18 mouse cellular contexts compared by ENCODE assay signal in genomic region chr2:180996905-180997304, GRCm38 (mm10). TPM values are rescaled to one million over a fixed set of nuclear protein-coding genes. Genes with fewer than 3 reads are reported as not detected.
A peak's percentile ranks its signal among the peaks of the same experiment; 100 is the strongest.
DNase-seq lines count a peak whose midpoint lies in the region; ATAC-seq and TF ChIP-seq lines count a peak whose summit lies in the region.
"Had no signal": no experiment of that assay in that cellular context is flagged by ENCODE, and none has a peak within 500 bp of the region (broad histone marks: within the 10 kb centered on the region; RNA-seq: fewer than 3 reads in every experiment).

No protein-coding gene starts in this region.

- no peak overlapping the region for H3K27ac ChIP-seq in forebrain, embryonic 12.5 days
- no peak overlapping the region for H3K27ac ChIP-seq in forebrain, embryonic 16.5 days (ENCODE audit: low read length)
- H3K27ac ChIP-seq in kidney, embryonic 16.5 days (ENCODE audit: low read length), result no peak overlapping the region
- H3K27ac ChIP-seq in neural tube, embryonic 12.5 days, result no peak overlapping the region
- no peak overlapping the region for H3K27ac ChIP-seq in hindbrain, postnatal 0 days
- no peak overlapping the region for H3K27ac ChIP-seq in liver, embryonic 12.5 days
- H3K27ac ChIP-seq: gastrocnemius, adult 2 months; heart, embryonic 13.5 days; liver, embryonic 13.5 days; lung, embryonic 15.5 days; macrophage; midbrain, embryonic 12.5 days; stomach, postnatal 0 days had no signal

- ATAC-seq in forebrain, embryonic 12.5 days (ENCODE audit: low FRiP score), result 0 out of 2 replicates have a peak, but pooled peaks have one; percentile 6
- no peak; the same call in 1 of the 2 replicates for ATAC-seq in forebrain, embryonic 16.5 days
- 0 out of 2 replicates have a peak, but pooled peaks have one; percentile 8 for ATAC-seq in kidney, embryonic 16.5 days (ENCODE audit: low FRiP score, low TSS enrichment)
- peak; percentile 49; the same call in 1 of the 2 replicates for ATAC-seq in neural tube, embryonic 12.5 days (ENCODE audit: low FRiP score, low read depth)
- 0 out of 2 replicates have a peak, but pooled peaks have one; percentile 2 for ATAC-seq in hindbrain, postnatal 0 days
- ATAC-seq in liver, embryonic 12.5 days, result no peak
- ATAC-seq: activated CD4-positive, CD25-positive, alpha-beta regulatory T cell, adult 4 months had no signal

- no peaks in the 10 kb centered on the region for H3K9me3 ChIP-seq in forebrain, embryonic 12.5 days
- no peaks in the 10 kb centered on the region for H3K9me3 ChIP-seq in forebrain, embryonic 16.5 days (ENCODE audit: control insufficient read depth, low read length)
- no peaks in the 10 kb centered on the region for H3K9me3 ChIP-seq in kidney, embryonic 16.5 days (ENCODE audit: low read length)
- H3K9me3 ChIP-seq in neural tube, embryonic 12.5 days, result no peaks in the 10 kb centered on the region
- H3K9me3 ChIP-seq in hindbrain, postnatal 0 days (ENCODE audit: low read length), result no peaks in the 10 kb centered on the region
- no peaks in the 10 kb centered on the region for H3K9me3 ChIP-seq in liver, embryonic 12.5 days (replicated peaks)
- H3K9me3 ChIP-seq: G1E; heart, embryonic 13.5 days; liver, embryonic 13.5 days; lung, embryonic 15.5 days; midbrain, embryonic 12.5 days had no signal

- H3K4me2 ChIP-seq in forebrain, embryonic 12.5 days, result no peak overlapping the region
- no peak overlapping the region for H3K4me2 ChIP-seq in forebrain, embryonic 16.5 days (ENCODE audit: low read length)
- H3K4me2 ChIP-seq in kidney, embryonic 16.5 days (replicated peaks; ENCODE audit: low read depth, low read length), result no peak overlapping the region
- H3K4me2 ChIP-seq in neural tube, embryonic 12.5 days (replicated peaks), result no peak overlapping the region
- H3K4me2 ChIP-seq in hindbrain, postnatal 0 days (ENCODE audit: low read depth, low read length), result no peak overlapping the region
- no peak overlapping the region for H3K4me2 ChIP-seq in liver, embryonic 12.5 days
- H3K4me2 ChIP-seq: heart, embryonic 13.5 days; liver, embryonic 13.5 days; lung, embryonic 15.5 days; midbrain, embryonic 12.5 days had no signal

- H3K27me3 ChIP-seq in forebrain, embryonic 12.5 days, result no peaks in the 10 kb centered on the region
- no peaks in the 10 kb centered on the region for H3K27me3 ChIP-seq in forebrain, embryonic 16.5 days (replicated peaks; ENCODE audit: control insufficient read depth, insufficient read depth, low read length)
- H3K27me3 ChIP-seq in kidney, embryonic 16.5 days (ENCODE audit: insufficient read depth, low read length), result no peaks in the 10 kb centered on the region
- no peaks in the 10 kb centered on the region for H3K27me3 ChIP-seq in neural tube, embryonic 12.5 days (replicated peaks)
- no peaks in the 10 kb centered on the region for H3K27me3 ChIP-seq in hindbrain, postnatal 0 days (ENCODE audit: insufficient read depth, low read length)
- 0 out of 2 replicates have a peak, but pooled peaks cover 5% of the 10 kb centered on the region for H3K27me3 ChIP-seq in liver, embryonic 12.5 days (replicated peaks)
- H3K27me3 ChIP-seq: liver, embryonic 13.5 days; lung, embryonic 15.5 days; midbrain, embryonic 12.5 days had no signal

- no peak for DNase-seq in kidney, adult 9 months
- no peak for DNase-seq in neural tube, embryonic 10.5 days (ENCODE audit: extremely low spot score, low spot score)
- no peak for DNase-seq in hindbrain, postnatal 0 days (ENCODE audit: low spot score)
- DNase-seq: heart, adult 11 months; liver, embryonic 13.5 days had no signal

- no peak for TF ChIP-seq CTCF in hindbrain, postnatal 0 days (IDR thresholded peaks at IDR 0.05; ENCODE audit: low read depth)

- H3K4me1 ChIP-seq in forebrain, embryonic 12.5 days, result peaks cover 3% of the 10 kb centered on the region; the same call in 1 of the 2 replicates
- H3K4me1 ChIP-seq in forebrain, embryonic 16.5 days (replicated peaks; ENCODE audit: control insufficient read depth, insufficient read depth, low read length), result no peaks in the 10 kb centered on the region
- no peaks in the 10 kb centered on the region for H3K4me1 ChIP-seq in kidney, embryonic 16.5 days (ENCODE audit: insufficient read depth, low read length)
- H3K4me1 ChIP-seq in neural tube, embryonic 12.5 days, result peaks cover 5% of the 10 kb centered on the region; the same call in 1 of the 2 replicates
- H3K4me1 ChIP-seq in hindbrain, postnatal 0 days (ENCODE audit: insufficient read depth, low read length), result no peaks in the 10 kb centered on the region
- no peaks in the 10 kb centered on the region for H3K4me1 ChIP-seq in liver, embryonic 12.5 days
- H3K4me1 ChIP-seq: heart, embryonic 13.5 days; liver, embryonic 13.5 days; lung, embryonic 15.5 days; midbrain, embryonic 12.5 days had no signal

- H3K4me3 ChIP-seq in forebrain, embryonic 12.5 days (replicated peaks), result no peak overlapping the region
- no peak overlapping the region for H3K4me3 ChIP-seq in forebrain, embryonic 16.5 days (replicated peaks; ENCODE audit: low read length)
- H3K4me3 ChIP-seq in kidney, embryonic 16.5 days (ENCODE audit: low read length), result no peak overlapping the region
- H3K4me3 ChIP-seq in neural tube, embryonic 12.5 days, result no peak overlapping the region
- no peak overlapping the region for H3K4me3 ChIP-seq in hindbrain, postnatal 0 days (ENCODE audit: low read length)
- H3K4me3 ChIP-seq in liver, embryonic 12.5 days, result no peak overlapping the region
- H3K4me3 ChIP-seq: gastrocnemius, adult 2 months; heart, embryonic 13.5 days; liver, embryonic 13.5 days; lung, embryonic 15.5 days; midbrain, embryonic 12.5 days had no signal

- H3K36me3 ChIP-seq in forebrain, embryonic 12.5 days (replicated peaks), result no peaks in the 10 kb centered on the region
- no peaks in the 10 kb centered on the region for H3K36me3 ChIP-seq in forebrain, embryonic 16.5 days (ENCODE audit: control insufficient read depth, insufficient read depth)
- H3K36me3 ChIP-seq in kidney, embryonic 16.5 days (ENCODE audit: insufficient read depth, low read length), result no peaks in the 10 kb centered on the region
- no peaks in the 10 kb centered on the region for H3K36me3 ChIP-seq in neural tube, embryonic 12.5 days
- H3K36me3 ChIP-seq in hindbrain, postnatal 0 days (ENCODE audit: insufficient read depth, low read length), result no peaks in the 10 kb centered on the region
- H3K36me3 ChIP-seq in liver, embryonic 12.5 days, result no peaks in the 10 kb centered on the region
- H3K36me3 ChIP-seq: G1E; heart, embryonic 13.5 days; liver, embryonic 13.5 days; lung, embryonic 15.5 days; midbrain, embryonic 12.5 days had no signal

- no peak overlapping the region for H3K9ac ChIP-seq in forebrain, embryonic 12.5 days
- no peak overlapping the region for H3K9ac ChIP-seq in forebrain, embryonic 16.5 days (replicated peaks; ENCODE audit: low read depth, low read length)
- no peak overlapping the region for H3K9ac ChIP-seq in kidney, embryonic 16.5 days (replicated peaks; ENCODE audit: low read length)
- H3K9ac ChIP-seq in neural tube, embryonic 12.5 days, result no peak overlapping the region
- H3K9ac ChIP-seq in hindbrain, postnatal 0 days (replicated peaks; ENCODE audit: low read length), result no peak overlapping the region
- no peak overlapping the region for H3K9ac ChIP-seq in liver, embryonic 12.5 days
- H3K9ac ChIP-seq: heart, embryonic 13.5 days; liver, embryonic 13.5 days; lung, embryonic 15.5 days; midbrain, embryonic 12.5 days had no signal

- WGBS in forebrain, embryonic 12.5 days, result 77% methylated on average over 3 of the region's 3 CpGs
- whole genome bisulfite sequencing in forebrain, embryonic 16.5 days, result 68% methylated on average over 3 of the region's 3 CpGs
- WGBS in kidney, embryonic 16.5 days, result 55% methylated on average over 3 of the region's 3 CpGs
- WGBS in neural tube, embryonic 12.5 days, result 74% methylated on average over 3 of the region's 3 CpGs
- 68% methylated on average over 3 of the region's 3 CpGs for WGBS in hindbrain, postnatal 0 days
- 52% methylated on average over 3 of the region's 3 CpGs for WGBS in liver, embryonic 12.5 days (ENCODE audit: insufficient replicate concordance)

RNA-seq across cellular contexts. Expression of gene Col20a1, which starts 10.6 kb away (rescaled TPM):
- 0.45 and 0.51 TPM in 2 replicates for polyA plus RNA-seq in forebrain, embryonic 12.5 days (2016; fragmentation: Nextera tagmentation; extraction: Ambion mirVana)
- polyA plus RNA-seq in forebrain, embryonic 16.5 days (2015; fragmentation: Nextera tagmentation; extraction: Ambion mirVana), result 0.13 and 0.15 TPM in 2 replicates
- 0.22 and 0.47 TPM in 2 replicates for polyA plus RNA-seq in kidney, embryonic 16.5 days (2015; fragmentation: Nextera tagmentation; extraction: Ambion mirVana)
- polyA plus RNA-seq in neural tube, embryonic 12.5 days (2016; fragmentation: Nextera tagmentation; extraction: Ambion mirVana), result 1.8 TPM in 2 replicates
- total RNA-seq in hindbrain, postnatal 0 days (2014; rRNA removed), result 0.47 and 0.68 TPM in 2 replicates
- polyA plus RNA-seq in hindbrain, postnatal 0 days (2015; fragmentation: Nextera tagmentation; extraction: Ambion mirVana), result 0.09 and 0.28 TPM in 2 replicates
- polyA plus RNA-seq in liver, embryonic 12.5 days (2016; fragmentation: Nextera tagmentation; extraction: Ambion mirVana), result 0.15 and 0.23 TPM in 2 replicates

RNA-seq across cellular contexts. Expression of gene Arfgap1, which starts 29.9 kb away (rescaled TPM):
- 85.2 and 87.7 TPM in 2 replicates for polyA plus RNA-seq in forebrain, embryonic 12.5 days (2016; fragmentation: Nextera tagmentation; extraction: Ambion mirVana)
- 103 and 125 TPM in 2 replicates for polyA plus RNA-seq in forebrain, embryonic 16.5 days (2015; fragmentation: Nextera tagmentation; extraction: Ambion mirVana)
- 110 and 114 TPM in 2 replicates for polyA plus RNA-seq in kidney, embryonic 16.5 days (2015; fragmentation: Nextera tagmentation; extraction: Ambion mirVana)
- 95.1 and 101 TPM in 2 replicates for polyA plus RNA-seq in neural tube, embryonic 12.5 days (2016; fragmentation: Nextera tagmentation; extraction: Ambion mirVana)
- total RNA-seq in hindbrain, postnatal 0 days (2014; rRNA removed), result 94.8 and 112 TPM in 2 replicates
- 107 and 110 TPM in 2 replicates for polyA plus RNA-seq in hindbrain, postnatal 0 days (2015; fragmentation: Nextera tagmentation; extraction: Ambion mirVana)
- polyA plus RNA-seq in liver, embryonic 12.5 days (2016; fragmentation: Nextera tagmentation; extraction: Ambion mirVana), result 47.4 and 47.6 TPM in 2 replicates

RNA-seq across cellular contexts. Expression of gene Nkain4, which starts 42.4 kb away (rescaled TPM):
- polyA plus RNA-seq in forebrain, embryonic 12.5 days (2016; fragmentation: Nextera tagmentation; extraction: Ambion mirVana), result 39.4 and 43.5 TPM in 2 replicates
- polyA plus RNA-seq in forebrain, embryonic 16.5 days (2015; fragmentation: Nextera tagmentation; extraction: Ambion mirVana), result 52.3 and 56.7 TPM in 2 replicates
- 36.9 and 48.7 TPM in 2 replicates for polyA plus RNA-seq in kidney, embryonic 16.5 days (2015; fragmentation: Nextera tagmentation; extraction: Ambion mirVana)
- polyA plus RNA-seq in neural tube, embryonic 12.5 days (2016; fragmentation: Nextera tagmentation; extraction: Ambion mirVana), result 90.6 and 92.9 TPM in 2 replicates
- 56.6 and 76.0 TPM in 2 replicates for total RNA-seq in hindbrain, postnatal 0 days (2014; rRNA removed)
- polyA plus RNA-seq in hindbrain, postnatal 0 days (2015; fragmentation: Nextera tagmentation; extraction: Ambion mirVana), result 118 and 133 TPM in 2 replicates
- polyA plus RNA-seq in liver, embryonic 12.5 days (2016; fragmentation: Nextera tagmentation; extraction: Ambion mirVana), result 2.4 and 3.4 TPM in 2 replicates
- total RNA-seq: G1E had no signal
- polyA plus RNA-seq: activated CD4-positive, CD25-positive, alpha-beta regulatory T cell, adult 4 months; G1E; macrophage had no signal

RNA-seq across cellular contexts. Expression of gene Chrna4, which starts 46.4 kb away (rescaled TPM):
- 20.2 and 20.8 TPM in 2 replicates for polyA plus RNA-seq in forebrain, embryonic 12.5 days (2016; fragmentation: Nextera tagmentation; extraction: Ambion mirVana)
- polyA plus RNA-seq in forebrain, embryonic 16.5 days (2015; fragmentation: Nextera tagmentation; extraction: Ambion mirVana), result 6.9 and 9.9 TPM in 2 replicates
- polyA plus RNA-seq in kidney, embryonic 16.5 days (2015; fragmentation: Nextera tagmentation; extraction: Ambion mirVana), result 4.3 TPM in 2 replicates
- polyA plus RNA-seq in neural tube, embryonic 12.5 days (2016; fragmentation: Nextera tagmentation; extraction: Ambion mirVana), result 61.7 and 65.1 TPM in 2 replicates
- total RNA-seq in hindbrain, postnatal 0 days (2014; rRNA removed), result 50.5 and 52.7 TPM in 2 replicates
- polyA plus RNA-seq in hindbrain, postnatal 0 days (2015; fragmentation: Nextera tagmentation; extraction: Ambion mirVana), result 35.2 and 41.4 TPM in 2 replicates
- polyA plus RNA-seq in liver, embryonic 12.5 days (2016; fragmentation: Nextera tagmentation; extraction: Ambion mirVana), result 0.29 and 0.54 TPM in 2 replicates
- total RNA-seq: gastrocnemius, adult 2 months had no signal
- polyA plus RNA-seq: activated CD4-positive, CD25-positive, alpha-beta regulatory T cell, adult 4 months; G1E; macrophage had no signal

Comparison
In these comparisons a context has a peak if more than half of its experiments do, and no peak if none do; other contexts are left out.
1. ATAC-seq: peak in forebrain, embryonic 12.5 days (single experiment), kidney, embryonic 16.5 days (single experiment), neural tube, embryonic 12.5 days (single experiment) and hindbrain, postnatal 0 days (single experiment); none in forebrain, embryonic 16.5 days (single experiment) and liver, embryonic 12.5 days (single experiment).